Mouse (Mus musculus) activated CD4-positive, CD25-positive, alpha-beta regulatory T cell (primary cell): ENCODE measurements around the gene Mtx1. TPM values are rescaled to one million over a fixed set of nuclear protein-coding genes. Genes with fewer than 3 reads are reported as not detected.

Source experiments
- polyA plus RNA-seq, 2 experiments: library from polyadenylated mRNA; unstranded; fragments of 100-300 nt; shearing (Covaris generic); gene quantifications; one replicate each; pipeline ENCODE4 v1.2.1; 2017

Mtx1 gene
- polyA plus RNA-seq, result 100 to 1,000 TPM in 1 of 2 experiments, 10 to 100 TPM in 1; 89.5 to 127 TPM

GRCm38 (mm10) chr3:89226900-89227299, at the start of gene Mtx1:
TSS of gene Mtx1 (minus strand) at chr3:89227088.

GRCm38 (mm10) chr3:89270051-89270755, 43.3 kb upstream of the Mtx1 start, which contains the start of gene Slc50a1:
TSS of gene Slc50a1 (minus strand) at chr3:89270570.

GRCm38 (mm10) chr3:89259076-89259475, 32.2 kb upstream of the Mtx1 start, which contains the start of gene Dpm3:
TSS of gene Dpm3 (plus strand) at chr3:89259358.

GRCm38 (mm10) chr3:89246261-89247100, 19.6 kb upstream of the Mtx1 start, which contains the start of gene Trim46:
TSS of gene Trim46 (minus strand) at chr3:89246309.

GRCm38 (mm10) chr3:89245688-89246171, 18.8 kb upstream of the Mtx1 start, which contains the start of gene Krtcap2:
TSS of gene Krtcap2 (plus strand) at chr3:89245966.

GRCm38 (mm10) chr3:89228836-89229235, 1.9 kb upstream of the Mtx1 start, which contains the start of gene Muc1:
TSS of gene Muc1 (plus strand) at chr3:89229057.

GRCm38 (mm10) chr3:89214681-89215411, 12.0 kb downstream of the Mtx1 start, which contains the start of gene Thbs3:
TSS of gene Thbs3 (plus strand) at chr3:89215180.

GRCm38 (mm10) chr3:89202253-89203141, 24.4 kb downstream of the Mtx1 start, which contains the start of gene Gba:
TSS of gene Gba (plus strand) at chr3:89202928.

GRCm38 (mm10) chr3:89183058-89183958, 43.6 kb downstream of the Mtx1 start, which contains the start of gene Fam189b:
TSS of gene Fam189b (plus strand) at chr3:89183143.

GRCm38 (mm10) chr3:89177242-89178106, 49.4 kb downstream of the Mtx1 start, which contains the start of gene Scamp3:
TSS of gene Scamp3 (plus strand) at chr3:89177473.

GRCm38 (mm10) chr3:89164506-89165267, 62.2 kb downstream of the Mtx1 start, which contains the start of gene Clk2:
TSS of gene Clk2 (plus strand) at chr3:89164795.

GRCm38 (mm10) chr3:89159616-89160344, 67.1 kb downstream of the Mtx1 start, which contains the start of gene Hcn3:
TSS of gene Hcn3 (minus strand) at chr3:89160196.

Other genes starting within 250 kb of the Mtx1 start
- gene Rusc1, start 133.8 kb downstream of the Mtx1 start, polyA plus RNA-seq, result 10 to 100 TPM; 35.1 to 42.7 TPM
- not detected for gene Gm43738, start 126.0 kb downstream of the Mtx1 start, polyA plus RNA-seq
- 10 to 100 TPM; 61.8 to 62.2 TPM for gene Fdps, start 125.1 kb downstream of the Mtx1 start, polyA plus RNA-seq
- not detected for gene Pklr, start 90.9 kb downstream of the Mtx1 start, polyA plus RNA-seq
- gene Hcn3, start 66.9 kb downstream of the Mtx1 start, polyA plus RNA-seq, result 1 to 10 TPM in 1 of 2 experiments, under 1 TPM in 1; 0.21 to 1.6 TPM
- 10 to 100 TPM; 88.4 to 94.5 TPM for gene Clk2, start 62.3 kb downstream of the Mtx1 start, polyA plus RNA-seq
- 100 to 1,000 TPM; 255 to 261 TPM for gene Scamp3, start 49.6 kb downstream of the Mtx1 start, polyA plus RNA-seq
- 100 to 1,000 TPM; 134 to 154 TPM for gene Fam189b, start 43.9 kb downstream of the Mtx1 start, polyA plus RNA-seq
- 100 to 1,000 TPM; 105 to 146 TPM for gene Gba, start 24.2 kb downstream of the Mtx1 start, polyA plus RNA-seq
- gene Thbs3, start 11.9 kb downstream of the Mtx1 start, polyA plus RNA-seq, result 1 to 10 TPM in 1 of 2 experiments, under 1 TPM in 1; 0.90 to 4.0 TPM
- 1 to 10 TPM; 1.0 to 7.1 TPM for gene Muc1, start 2.0 kb upstream of the Mtx1 start, polyA plus RNA-seq
- gene Krtcap2, start 18.9 kb upstream of the Mtx1 start, polyA plus RNA-seq, result 100 to 1,000 TPM; 225 to 294 TPM
- 1 to 10 TPM; 1.6 to 4.9 TPM for gene Trim46, start 19.2 kb upstream of the Mtx1 start, polyA plus RNA-seq
- gene Dpm3, start 32.3 kb upstream of the Mtx1 start, polyA plus RNA-seq, result 100 to 1,000 TPM in 1 of 2 experiments, 10 to 100 TPM in 1; 81.3 to 120 TPM
- gene Slc50a1, start 43.5 kb upstream of the Mtx1 start, polyA plus RNA-seq, result 100 to 1,000 TPM; 210 to 250 TPM
- gene Efna1, start 54.1 kb upstream of the Mtx1 start, polyA plus RNA-seq, result not detected
- under 1 TPM in 1 of 2 experiments, not detected in 1; 0.15 TPM for gene Efna3, start 95.9 kb upstream of the Mtx1 start, polyA plus RNA-seq
- gene Efna4, start 110.9 kb upstream of the Mtx1 start, polyA plus RNA-seq, result 1 to 10 TPM in 1 of 2 experiments, under 1 TPM in 1; 0.79 to 1.4 TPM
- 10 to 100 TPM; 10.1 to 23.0 TPM for gene Adam15, start 122.9 kb upstream of the Mtx1 start, polyA plus RNA-seq
- under 1 TPM; 0.13 to 0.32 TPM for gene Dcst2, start 134.9 kb upstream of the Mtx1 start, polyA plus RNA-seq
- under 1 TPM in 1 of 2 experiments, not detected in 1; 0.47 TPM for gene Dcst1, start 138.2 kb upstream of the Mtx1 start, polyA plus RNA-seq
- 10 to 100 TPM; 34.1 to 67.8 TPM for gene Zbtb7b, start 167.7 kb upstream of the Mtx1 start, polyA plus RNA-seq
- under 1 TPM; 0.37 to 0.44 TPM for gene Lenep, start 175.7 kb upstream of the Mtx1 start, polyA plus RNA-seq
- 10 to 100 TPM; 47.1 to 56.8 TPM for gene Flad1, start 184.8 kb upstream of the Mtx1 start, polyA plus RNA-seq
- gene Cks1b, start 191.3 kb upstream of the Mtx1 start, polyA plus RNA-seq, result 10 to 100 TPM; 48.3 to 73.9 TPM
- 10 to 100 TPM; 64.1 to 73.7 TPM for gene Shc1, start 191.4 kb upstream of the Mtx1 start, polyA plus RNA-seq
- gene Pygo2, start 203.1 kb upstream of the Mtx1 start, polyA plus RNA-seq, result 10 to 100 TPM; 51.9 to 61.8 TPM
- gene Pbxip1, start 209.6 kb upstream of the Mtx1 start, polyA plus RNA-seq, result 100 to 1,000 TPM in 1 of 2 experiments, 10 to 100 TPM in 1; 66.6 to 119 TPM
- gene Pmvk, start 227.5 kb upstream of the Mtx1 start, polyA plus RNA-seq, result 10 to 100 TPM; 22.2 to 23.7 TPM